Mouse (Mus musculus): ENCODE results near the gene Cnpy4.

- no peak for TF ChIP-seq MAZ (IDR thresholded peaks at IDR 0.05; ENCODE audit: low read depth, low read length)
- TF ChIP-seq NRF1 (IDR thresholded peaks at IDR 0.05; ENCODE audit: insufficient read depth, low read depth, low read length, poor library complexity, severe bottlenecking), result no peak
- TF ChIP-seq RCOR1 (IDR thresholded peaks at IDR 0.05; ENCODE audit: low read depth, low read length), result no peak
- TF ChIP-seq ZNF384 (IDR thresholded peaks at IDR 0.05; ENCODE audit: low read depth, low read length), result no peak
- TF ChIP-seq ELF1 (IDR thresholded peaks at IDR 0.05; ENCODE audit: low read depth, low read length), result no peak
- TF ChIP-seq TCF12 (IDR thresholded peaks at IDR 0.05; ENCODE audit: low read depth, low read length), result no peak
- TF ChIP-seq USF2 (IDR thresholded peaks at IDR 0.05; ENCODE audit: borderline replicate concordance in 1 of 2, insufficient read depth in 1 of 2, low read depth in 1 of 2, low read length in 2 of 2), result no peak
- no peak for TF ChIP-seq POLR2A (IDR thresholded peaks at IDR 0.05; ENCODE audit: control insufficient read depth in 1 of 2, insufficient read depth in 1 of 2, low read depth in 1 of 2, low read length in 2 of 2, poor library complexity in 1 of 2)
Observed at GRCm38 (mm10) chr5:138207253-138207652, 20.0 kb downstream of the Cnpy4 start.

Measured in MEL (cell line).